Mouse (Mus musculus): ENCODE data around the gene Dazap1. TPM values are rescaled to one million over a fixed set of nuclear protein-coding genes. Genes with fewer than 3 reads are reported as not detected.
"Not testable (repeated sequence)": the region's sequence is repeated elsewhere in the genome, so short reads cannot be mapped to it uniquely, and the experiment has no call there.

Dazap1 gene
- polyA plus RNA-seq (2012; ENCODE audit: insufficient read depth, insufficient read length, missing spikeins) = 51.6 and 76.7 TPM in 2 replicates

DNA sequence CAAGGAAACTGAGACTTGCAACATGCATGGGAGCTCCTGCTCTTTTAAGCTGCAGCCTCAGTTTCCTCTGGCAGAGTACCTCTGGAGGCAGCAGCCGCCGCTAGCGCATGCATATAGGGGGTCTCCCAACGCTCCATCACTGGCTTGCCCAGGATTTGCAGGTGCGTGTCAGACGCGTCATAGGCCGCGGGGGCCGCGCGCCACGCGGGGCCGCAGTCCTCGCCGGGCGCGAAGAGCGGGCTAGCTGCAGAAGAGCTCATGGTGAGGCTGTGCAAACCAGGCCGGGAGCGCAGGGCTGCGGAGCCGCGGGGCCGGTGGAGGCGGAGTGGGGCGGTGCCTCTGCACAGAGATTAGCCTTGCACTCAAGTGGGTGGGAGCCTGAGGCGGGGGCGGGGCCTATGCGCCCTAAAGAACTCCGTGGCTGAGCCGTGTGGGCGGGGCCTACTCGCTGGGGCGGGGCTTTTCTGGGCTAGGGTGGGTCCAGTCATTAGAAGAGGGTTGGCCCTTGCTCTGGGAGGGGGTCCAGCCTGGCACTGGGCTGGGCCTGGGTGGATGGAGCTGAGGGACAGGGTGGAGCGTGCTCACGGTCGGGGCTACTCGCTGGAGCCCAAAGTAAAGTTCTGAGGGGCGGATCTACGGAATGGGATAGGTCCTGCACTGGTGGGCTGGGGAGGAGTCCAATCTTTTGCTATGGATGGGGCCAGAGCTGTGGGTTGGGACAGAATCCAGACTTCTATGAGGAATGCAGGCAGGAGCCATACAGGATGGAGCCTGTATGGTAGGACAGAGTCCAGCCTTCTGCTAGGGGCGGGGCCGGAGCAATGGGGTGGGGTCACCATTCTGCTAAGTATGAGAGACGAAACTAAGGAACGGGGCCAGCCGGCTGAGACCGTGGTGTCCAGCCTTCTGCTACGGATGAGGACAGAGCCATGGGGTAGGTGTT lies at the start of gene Dazap1, which contains the start of gene Gamt:
Gene Dazap1, plus strand, starts transcription at position 845 of the 943 bp plus-strand sequence.
Gene Gamt, minus strand, starts transcription at position 371 of the 943 bp plus-strand sequence.
- peaks cover 12% of the 10 kb centered on the region for H3K4me1 ChIP-seq (ENCODE audit: control insufficient read depth, insufficient read depth, insufficient read length, low read length)

DNA sequence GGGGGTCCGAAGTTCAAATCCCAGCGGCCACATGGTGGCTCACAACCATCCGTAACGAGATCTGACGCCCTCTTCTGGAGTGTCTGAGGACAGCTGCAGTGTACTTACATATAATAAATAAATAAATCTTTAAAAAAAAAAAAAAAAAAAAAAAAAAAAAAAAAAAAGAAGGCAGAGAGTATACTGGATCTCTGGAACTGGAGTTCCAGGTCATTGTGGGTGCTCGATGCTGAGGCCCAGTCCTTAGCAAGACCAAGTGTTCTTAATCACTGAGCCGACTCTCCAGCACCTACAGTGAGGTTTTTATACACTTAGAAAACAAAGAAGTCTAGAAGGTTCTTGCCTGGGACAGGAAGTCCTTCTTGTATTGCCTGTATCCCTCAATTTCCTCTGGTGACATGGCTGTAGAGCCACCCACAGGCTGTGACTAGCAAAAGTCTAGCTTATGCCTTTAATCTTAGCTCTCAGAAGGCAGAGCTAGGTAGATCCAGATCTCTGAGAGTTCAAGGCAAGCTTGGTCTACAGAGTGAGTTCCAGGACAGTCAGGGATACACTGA lies 49.7 kb upstream of the Dazap1 start:
- not testable (repeated sequence) for H3K4me1 ChIP-seq (ENCODE audit: control insufficient read depth, insufficient read depth, insufficient read length, low read length); H3K27ac ChIP-seq (replicated peaks; ENCODE audit: low read depth, low read length); H3K4me3 ChIP-seq (ENCODE audit: insufficient read depth, low read depth, low read length)

More for the DNA sequence above, at the start of gene Dazap1, which contains the start of gene Gamt:
- peak within 1 kb of the TSS; percentile 73 for H3K4me3 ChIP-seq (ENCODE audit: insufficient read depth, low read depth, low read length)
- peak within 1 kb of the TSS; percentile 99 for H3K27ac ChIP-seq (replicated peaks; ENCODE audit: low read depth, low read length)

- no peak overlapping the region for H3K27ac ChIP-seq (replicated peaks; ENCODE audit: low read depth, low read length)
- H3K4me1 ChIP-seq (ENCODE audit: control insufficient read depth, insufficient read depth, insufficient read length, low read length) = no peaks in the 10 kb centered on the region
- H3K4me3 ChIP-seq (ENCODE audit: insufficient read depth, low read depth, low read length) = no peak overlapping the region
These were observed 46.1 kb upstream of the Dazap1 start for GRCm38 (mm10) chr10:80215048-80215772.

DNA sequence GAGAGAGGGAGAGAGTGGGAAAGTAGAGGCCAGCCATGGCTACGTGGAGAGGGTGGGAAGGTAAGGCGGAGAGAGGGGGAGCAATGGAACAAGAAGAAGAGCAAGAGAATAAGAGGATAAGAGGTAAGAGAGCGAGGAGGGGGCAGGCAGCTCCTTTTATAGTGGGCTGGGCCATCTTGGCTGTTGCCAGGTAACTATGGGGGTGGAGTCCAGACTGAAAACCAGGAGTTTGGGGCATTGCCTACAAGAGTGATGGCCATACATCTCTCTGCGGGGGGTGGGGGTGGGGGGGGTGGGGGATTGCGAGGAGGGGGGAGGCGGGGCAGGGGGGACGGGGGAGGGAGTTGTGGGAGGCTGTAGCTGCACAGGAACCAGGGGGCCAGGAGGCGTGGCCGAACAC lies 40.6 kb upstream of the Dazap1 start:
- Histone ChIP-seq H3K27ac (replicated peaks; ENCODE audit: low read depth, low read length) (no peak overlapping the region), H3K4me3 (ENCODE audit: insufficient read depth, low read depth, low read length) (no peak overlapping the region), H3K4me1 (ENCODE audit: control insufficient read depth, insufficient read depth, insufficient read length, low read length) (peaks cover 2% of the 10 kb centered on the region; the same call in 1 of the 2 replicates)

DNA sequence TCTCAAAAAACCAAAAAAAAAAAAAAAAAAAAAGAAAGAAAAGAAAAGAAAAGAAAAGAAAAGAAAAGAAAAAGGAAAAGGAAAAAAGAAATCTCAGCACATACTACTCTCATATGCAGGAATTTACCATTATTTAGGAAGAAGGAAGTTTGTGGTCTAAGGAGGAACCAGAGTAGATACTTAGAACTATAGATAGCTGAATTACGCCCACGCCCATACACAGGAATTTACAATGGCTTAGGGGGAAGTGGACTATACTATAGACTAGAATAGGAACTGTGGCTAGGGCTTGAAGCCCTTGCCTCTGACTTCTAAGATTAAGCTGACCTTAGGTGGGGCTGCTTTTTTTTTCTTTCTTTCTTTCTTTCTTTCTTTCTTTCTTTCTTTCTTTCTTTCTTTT lies 38.1 kb upstream of the Dazap1 start:
- peaks cover 12% of the 10 kb centered on the region for H3K4me1 ChIP-seq (ENCODE audit: control insufficient read depth, insufficient read depth, insufficient read length, low read length)
- not testable (repeated sequence) for H3K4me3 ChIP-seq (ENCODE audit: insufficient read depth, low read depth, low read length); H3K27ac ChIP-seq (replicated peaks; ENCODE audit: low read depth, low read length)

- peaks cover 15% of the 10 kb centered on the region for H3K4me1 ChIP-seq (ENCODE audit: control insufficient read depth, insufficient read depth, insufficient read length, low read length)
- peak overlapping the region; percentile 82 for H3K27ac ChIP-seq (replicated peaks; ENCODE audit: low read depth, low read length)
These were observed 35.2 kb upstream of the Dazap1 start for GRCm38 (mm10) chr10:80226071-80226415.

GRCm38 (mm10) chr10:80226416-80227165 lies 34.7 kb upstream of the Dazap1 start, which contains the start of gene Mum1:
Mum1 (plus strand) TSS chr10:80226434.
- Histone ChIP-seq H3K4me1 (ENCODE audit: control insufficient read depth, insufficient read depth, insufficient read length, low read length) (peaks cover 15% of the 10 kb centered on the region), H3K27ac (replicated peaks; ENCODE audit: low read depth, low read length) (peak within 1 kb of the TSS; percentile 82), H3K4me3 (ENCODE audit: insufficient read depth, low read depth, low read length) (peak within 1 kb of the TSS; percentile 63)

More at GRCm38 (mm10) chr10:80226071-80226415, 35.2 kb upstream of the Dazap1 start:
- peak overlapping the region; percentile 37 for H3K4me3 ChIP-seq (ENCODE audit: insufficient read depth, low read depth, low read length)

- Histone ChIP-seq H3K4me3 (ENCODE audit: insufficient read depth, low read depth, low read length) (peak overlapping the region; percentile 63), H3K27ac (replicated peaks; ENCODE audit: low read depth, low read length) (peak overlapping the region; percentile 1; the same call in 1 of the 2 replicates), H3K4me1 (ENCODE audit: control insufficient read depth, insufficient read depth, insufficient read length, low read length) (peaks cover 15% of the 10 kb centered on the region)
These were observed 34.1 kb upstream of the Dazap1 start for GRCm38 (mm10) chr10:80227166-80227539.

GRCm38 (mm10) chr10:80227877-80228775 lies 33.2 kb upstream of the Dazap1 start:
- Histone ChIP-seq H3K27ac (replicated peaks; ENCODE audit: low read depth, low read length) (peak overlapping the region; percentile 57), H3K4me1 (ENCODE audit: control insufficient read depth, insufficient read depth, insufficient read length, low read length) (peaks cover 15% of the 10 kb centered on the region), H3K4me3 (ENCODE audit: insufficient read depth, low read depth, low read length) (peak overlapping the region; percentile 36)

DNA sequence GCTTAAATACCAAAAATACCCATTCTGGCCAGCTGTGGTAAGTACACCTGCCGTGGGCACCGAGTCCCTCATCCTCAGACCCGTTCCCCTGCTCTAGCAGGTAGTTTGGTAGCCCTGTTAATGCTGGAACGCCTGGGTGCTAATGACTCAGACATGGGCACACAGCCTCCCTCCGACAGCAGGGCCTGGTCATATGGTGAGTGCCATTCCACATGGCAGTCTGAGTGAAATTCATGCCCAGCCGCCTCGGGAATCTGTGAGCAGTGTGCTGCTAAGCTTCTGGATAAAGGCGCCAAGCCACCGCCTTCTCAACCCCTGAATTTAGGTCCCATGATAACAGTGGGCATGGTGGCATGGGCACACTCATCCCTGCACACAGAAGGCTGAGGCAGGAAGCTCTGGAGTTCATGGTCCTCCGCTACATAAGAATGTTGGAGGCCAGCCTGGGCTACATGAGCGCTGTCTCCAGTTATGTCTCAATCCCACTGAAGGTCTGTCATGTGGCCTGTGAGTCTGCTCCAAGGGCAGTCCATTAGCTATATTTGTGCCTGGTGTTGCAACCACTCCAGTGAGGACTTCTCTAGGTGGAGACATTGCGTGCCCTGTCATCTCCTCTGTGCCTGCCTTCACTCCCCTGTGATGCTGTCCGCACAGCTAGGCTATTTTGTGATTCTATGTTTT lies 25.0 kb upstream of the Dazap1 start:
- Histone ChIP-seq H3K4me3 (ENCODE audit: insufficient read depth, low read depth, low read length) (no peak overlapping the region), H3K27ac (replicated peaks; ENCODE audit: low read depth, low read length) (no peak overlapping the region), H3K4me1 (ENCODE audit: control insufficient read depth, insufficient read depth, insufficient read length, low read length) (no peaks in the 10 kb centered on the region; the same call in 1 of the 2 replicates)

DNA sequence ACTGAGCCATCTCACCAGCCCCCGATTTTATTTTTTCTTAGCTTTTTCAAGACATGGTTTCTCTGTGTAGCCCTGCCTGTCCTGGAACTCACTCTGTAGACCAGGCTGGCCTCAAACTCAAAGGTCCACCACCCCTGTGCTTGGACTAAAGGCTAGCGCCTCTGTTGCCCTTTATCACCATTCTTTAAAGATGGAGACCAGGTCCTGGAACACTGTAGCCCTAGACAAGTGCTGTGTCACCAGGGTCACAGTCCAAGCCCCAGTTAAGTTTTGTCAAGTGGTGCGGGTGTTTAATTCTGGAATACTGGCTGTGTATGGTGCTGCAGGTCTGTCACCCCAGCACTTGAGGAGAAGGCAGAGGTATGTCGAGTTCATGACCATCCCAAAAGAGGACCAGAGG lies 24.3 kb upstream of the Dazap1 start:
- Histone ChIP-seq H3K27ac (replicated peaks; ENCODE audit: low read depth, low read length) (no peak overlapping the region), H3K4me1 (ENCODE audit: control insufficient read depth, insufficient read depth, insufficient read length, low read length) (no peaks in the 10 kb centered on the region; the same call in 1 of the 2 replicates), H3K4me3 (ENCODE audit: insufficient read depth, low read depth, low read length) (no peak overlapping the region)

DNA sequence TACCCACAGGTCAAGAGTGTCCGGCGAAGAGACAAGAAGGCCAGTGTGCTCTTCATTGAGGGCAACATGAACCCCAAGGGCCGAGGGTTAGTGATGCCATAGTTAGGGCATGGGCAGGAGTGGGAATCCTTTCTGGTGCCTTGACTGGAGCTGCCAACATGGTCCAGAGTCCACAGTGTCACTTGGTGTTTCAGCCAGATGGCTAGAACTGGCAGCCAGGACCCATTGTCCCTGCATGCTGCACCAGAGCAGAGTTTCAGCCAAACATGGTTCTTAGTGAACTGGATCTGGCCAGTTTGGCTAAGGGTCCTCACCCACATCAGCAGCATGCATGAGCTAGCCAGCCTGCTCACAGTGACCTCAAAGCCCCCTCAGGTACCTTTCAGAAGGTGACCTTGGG lies 23.0 kb upstream of the Dazap1 start:
- H3K4me3 ChIP-seq (ENCODE audit: insufficient read depth, low read depth, low read length) = no peak overlapping the region
- H3K4me1 ChIP-seq (ENCODE audit: control insufficient read depth, insufficient read depth, insufficient read length, low read length) = no peaks in the 10 kb centered on the region
- H3K27ac ChIP-seq (replicated peaks; ENCODE audit: low read depth, low read length) = no peak overlapping the region

DNA sequence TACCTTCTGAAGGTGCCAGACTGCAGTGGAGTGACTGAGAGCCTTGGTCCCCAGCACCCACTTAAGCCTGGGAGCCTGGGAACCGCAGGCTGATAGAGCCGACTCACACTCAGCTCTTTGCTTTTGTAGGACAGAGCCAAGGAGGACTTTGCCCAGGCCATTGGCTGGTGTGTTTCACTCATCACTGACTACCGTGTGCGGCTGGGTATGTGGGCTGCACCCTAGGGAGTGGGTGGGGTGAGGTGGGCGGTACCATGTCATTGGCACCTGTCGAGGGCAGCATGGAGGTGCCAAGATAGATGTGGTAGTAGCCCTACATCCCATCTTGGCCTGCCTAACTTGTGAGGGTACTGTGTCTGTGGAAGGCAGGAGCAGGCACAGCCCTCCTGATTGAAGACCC lies 21.5 kb upstream of the Dazap1 start:
- Histone ChIP-seq H3K4me1 (ENCODE audit: control insufficient read depth, insufficient read depth, insufficient read length, low read length) (no peaks in the 10 kb centered on the region), H3K4me3 (ENCODE audit: insufficient read depth, low read depth, low read length) (no peak overlapping the region), H3K27ac (replicated peaks; ENCODE audit: low read depth, low read length) (no peak overlapping the region)

All from brown adipose tissue, adult 24 weeks (tissue).